Mouse (Mus musculus) adrenal gland, adult 8-10 months (tissue): Measurements from ENCODE around the gene Olfr1094. TPM values are rescaled to one million over a fixed set of nuclear protein-coding genes. Genes with fewer than 3 reads are reported as not detected.

Experiments used
- DNase-seq: peaks from one replicate; pipeline ENCODE4 v3.0.0; 2022
- total RNA-seq, 4 experiments: library from RNA; stranded (reverse); gene quantifications; 2 replicates each; pipeline ENCODE4 v1.2.4; 2022

The Olfr1094 gene
- not detected for total RNA-seq

- DNase-seq: no peak
These were observed at the start of gene Olfr1094 for GRCm38 (mm10) chr2:86824363-86824762. Gene Olfr1094 (plus strand): TSS chr2:86824663.

DNA sequence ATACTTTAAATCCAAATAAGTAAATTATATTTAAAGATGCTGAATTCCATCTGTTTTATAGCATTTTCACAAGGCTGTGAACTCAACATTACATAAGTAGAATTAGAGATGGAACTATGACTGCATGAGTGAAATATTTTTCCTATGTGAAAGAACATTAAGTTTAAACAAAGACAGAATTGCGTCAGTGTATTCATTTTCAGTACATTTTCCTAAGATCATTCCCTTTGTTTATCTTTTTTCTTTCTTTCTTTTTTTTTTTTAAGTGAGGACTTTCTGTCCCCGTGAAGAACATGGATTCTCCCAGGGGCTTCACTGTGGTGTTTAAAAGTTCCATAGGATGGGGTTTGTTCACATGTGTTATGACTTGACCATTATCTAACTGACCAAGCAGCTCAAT lies 42.3 kb upstream of the Olfr1094 start, which contains the start of gene Olfr1093:
Gene Olfr1093, plus strand, starts transcription at position 301 of the 400 bp plus-strand sequence.
- DNase-seq: no peak

DNA sequence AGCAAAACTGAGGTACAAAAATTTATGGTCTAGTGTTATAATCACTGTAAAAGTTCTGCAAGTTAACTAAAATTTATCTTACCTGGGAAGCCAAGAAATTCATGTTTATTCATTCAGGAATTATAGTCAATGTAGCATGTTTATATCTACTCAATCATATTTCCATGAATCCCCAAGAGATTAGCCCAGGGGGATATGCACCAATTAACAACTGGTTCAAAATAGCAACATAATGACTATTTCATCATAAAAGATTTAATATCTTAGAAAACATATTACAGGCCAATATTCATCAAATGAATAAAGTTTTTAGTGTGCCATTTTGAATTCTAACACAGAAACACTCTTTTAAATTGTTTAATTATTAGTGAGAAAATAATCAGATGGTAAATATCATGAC lies 14.5 kb upstream of the Olfr1094 start, which contains the start of gene Olfr141:
Gene Olfr141, minus strand, starts transcription at position 101 of the 400 bp plus-strand sequence.
- no peak for DNase-seq

GRCm38 (mm10) chr2:86851596-86851995 lies 27.1 kb downstream of the Olfr1094 start, which contains the start of gene Olfr1095:
Gene Olfr1095 (minus strand): TSS chr2:86851696.
- DNase-seq: no peak

DNA sequence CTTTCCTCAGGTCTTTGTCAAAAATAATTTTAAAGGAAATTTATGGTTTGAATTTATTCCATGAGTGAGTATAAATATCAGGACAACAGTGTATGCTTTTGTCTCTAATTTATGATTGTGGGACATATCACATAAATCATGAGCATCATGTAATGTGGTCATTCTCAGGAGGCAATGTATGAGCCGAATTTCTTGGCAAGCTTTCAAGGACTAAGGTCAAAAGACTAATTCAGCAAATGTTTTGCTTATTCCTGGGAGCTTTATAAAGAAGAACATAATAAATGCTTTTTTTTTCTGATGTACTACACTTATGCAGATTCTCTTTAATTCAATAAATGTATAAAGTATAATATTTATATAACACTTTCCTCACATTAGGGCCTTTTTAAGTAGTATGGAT lies 50.2 kb downstream of the Olfr1094 start, which contains the start of gene Gm13723:
Gene Gm13723, minus strand, starts transcription at position 101 of the 400 bp plus-strand sequence.
- DNase-seq: no peak

Other genes starting within 250 kb of the Olfr1094 start
- not detected for gene Olfr1082, start 225.7 kb upstream of the Olfr1094 start, total RNA-seq
- not detected for gene Olfr1084, start 184.9 kb upstream of the Olfr1094 start, total RNA-seq
- gene Olfr1085, start 162.6 kb upstream of the Olfr1094 start, total RNA-seq: not detected
- not detected for gene Olfr1086, start 144.6 kb upstream of the Olfr1094 start, total RNA-seq
- gene Olfr1087, start 126.3 kb upstream of the Olfr1094 start, total RNA-seq: not detected
- gene Olfr1089, start 91.0 kb upstream of the Olfr1094 start, total RNA-seq: not detected
- not detected for gene Olfr1090, start 65.7 kb upstream of the Olfr1094 start, total RNA-seq
- gene Olfr1093, start 42.2 kb upstream of the Olfr1094 start, total RNA-seq: not detected
- gene Olfr141, start 14.6 kb upstream of the Olfr1094 start, total RNA-seq: not detected
- gene Olfr1095, start 27.0 kb downstream of the Olfr1094 start, total RNA-seq: not detected
- gene Gm13723, start 50.1 kb downstream of the Olfr1094 start, total RNA-seq: not detected
- not detected for gene Olfr1097, start 67.6 kb downstream of the Olfr1094 start, total RNA-seq
- not detected for gene Olfr1098, start 99.9 kb downstream of the Olfr1094 start, total RNA-seq
- gene Olfr1099, start 136.0 kb downstream of the Olfr1094 start, total RNA-seq: not detected
- not detected for gene Olfr1100, start 155.3 kb downstream of the Olfr1094 start, total RNA-seq
- not detected for gene Olfr1101, start 166.6 kb downstream of the Olfr1094 start, total RNA-seq
- not detected for gene Olfr1102, start 173.7 kb downstream of the Olfr1094 start, total RNA-seq
- not detected for gene Olfr1104, start 202.4 kb downstream of the Olfr1094 start, total RNA-seq
- gene Olfr1105, start 211.9 kb downstream of the Olfr1094 start, total RNA-seq: not detected
- gene Olfr1106, start 227.6 kb downstream of the Olfr1094 start, total RNA-seq: not detected